8 mouse cellular contexts compared by ENCODE assay signal in the genomic region with DNA sequence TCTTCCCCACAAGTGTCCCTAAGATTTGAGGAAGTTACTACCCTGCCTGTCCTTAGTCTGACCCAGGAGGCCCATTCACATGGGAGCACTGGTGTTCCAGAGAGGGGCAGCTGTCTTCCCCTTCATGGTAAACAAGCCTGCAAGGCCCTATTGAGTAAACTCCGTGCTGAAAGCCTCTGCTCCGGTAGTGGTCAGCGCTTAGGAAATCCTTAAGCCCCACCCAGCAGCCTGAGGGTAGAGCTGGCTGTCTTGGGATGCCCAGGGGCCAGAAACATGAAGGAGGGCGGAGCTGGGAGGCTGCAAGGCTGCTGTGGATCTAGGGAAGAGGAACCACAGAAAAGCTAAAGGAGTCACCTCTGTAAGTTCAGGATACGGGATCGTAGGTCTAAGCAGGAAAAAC. TPM values are rescaled to one million over a fixed set of nuclear protein-coding genes. Genes with fewer than 3 reads are reported as not detected.
DNase-seq lines count a peak whose midpoint lies in the region; ATAC-seq and TF ChIP-seq lines count a peak whose summit lies in the region.

No protein-coding gene starts in this region.

- H3K4me2 ChIP-seq in heart, postnatal 0 days (ENCODE audit: low read depth, low read length), result peak overlapping the region; percentile 63
- H3K4me2 ChIP-seq in liver, embryonic 16.5 days (ENCODE audit: low read depth, low read length), result peak overlapping the region; percentile 83
- H3K4me2 ChIP-seq in stomach, embryonic 15.5 days, result peak overlapping the region; percentile 80
- H3K4me2 ChIP-seq in forebrain, postnatal 0 days (ENCODE audit: low read depth), result no peak overlapping the region

- H3K27me3 ChIP-seq in heart, postnatal 0 days (ENCODE audit: control insufficient read depth, insufficient read depth, low read length), result peaks cover 8% of the 10 kb centered on the region; the same call in 1 of the 2 replicates
- H3K27me3 ChIP-seq in liver, embryonic 16.5 days (ENCODE audit: control insufficient read depth, insufficient read depth, low read depth, low read length), result no peaks in the 10 kb centered on the region
- H3K27me3 ChIP-seq in stomach, embryonic 15.5 days (replicated peaks), result no peaks in the 10 kb centered on the region
- H3K27me3 ChIP-seq in forebrain, postnatal 0 days (ENCODE audit: insufficient read depth, low read length), result peaks cover 8% of the 10 kb centered on the region

- no peak for TF ChIP-seq EP300 in heart, postnatal 0 days (IDR thresholded peaks at IDR 0.05; ENCODE audit: low read depth)

- no peaks in the 10 kb centered on the region for H3K9me3 ChIP-seq in heart, postnatal 0 days (replicated peaks; ENCODE audit: control insufficient read depth, low read length)
- no peaks in the 10 kb centered on the region for H3K9me3 ChIP-seq in liver, embryonic 16.5 days (replicated peaks; ENCODE audit: control insufficient read depth, low read length)
- no peaks in the 10 kb centered on the region for H3K9me3 ChIP-seq in stomach, embryonic 15.5 days
- no peaks in the 10 kb centered on the region for H3K9me3 ChIP-seq in forebrain, postnatal 0 days (ENCODE audit: low read length)

- no peak for TF ChIP-seq CTCF in heart, postnatal 0 days (IDR thresholded peaks at IDR 0.05; ENCODE audit: low read depth)
- TF ChIP-seq CTCF in forebrain, postnatal 0 days (IDR thresholded peaks at IDR 0.05; ENCODE audit: low read depth), result no peak

- no peaks in the 10 kb centered on the region for H3K36me3 ChIP-seq in heart, postnatal 0 days (replicated peaks; ENCODE audit: control insufficient read depth, insufficient read depth, low read length)
- no peaks in the 10 kb centered on the region for H3K36me3 ChIP-seq in liver, embryonic 16.5 days (ENCODE audit: control insufficient read depth, insufficient read depth)
- no peaks in the 10 kb centered on the region for H3K36me3 ChIP-seq in stomach, embryonic 15.5 days
- H3K36me3 ChIP-seq in forebrain, postnatal 0 days (ENCODE audit: insufficient read depth), result no peaks in the 10 kb centered on the region

- 42% methylated on average over 6 of the region's 6 CpGs for WGBS in heart, postnatal 0 days
- 35% methylated on average over 6 of the region's 6 CpGs for WGBS in liver, embryonic 16.5 days (ENCODE audit: insufficient replicate concordance)
- WGBS in stomach, embryonic 15.5 days, result 37% methylated on average over 6 of the region's 6 CpGs
- 47% methylated on average over 6 of the region's 6 CpGs for WGBS in forebrain, postnatal 0 days

- peak; percentile 21 for DNase-seq in embryo, embryonic 11 days
- DNase-seq in embryo, embryonic 10 days (ENCODE audit: low spot score), result no peak
- peak; percentile 48 to 61 for DNase-seq in adrenal gland, postnatal 36 days
- DNase-seq in heart, postnatal 0 days (ENCODE audit: low spot score), result no peak
- DNase-seq in frontal cortex, adult 2 months (ENCODE audit: extremely low spot score in 1 of 2, low spot score in 1 of 2), result no peak
- no peak for DNase-seq in forebrain, postnatal 0 days

- peaks cover 26% of the 10 kb centered on the region; the same call in 1 of the 2 replicates for H3K4me1 ChIP-seq in heart, postnatal 0 days (ENCODE audit: control insufficient read depth, insufficient read depth)
- peaks cover 60% of the 10 kb centered on the region for H3K4me1 ChIP-seq in liver, embryonic 16.5 days (ENCODE audit: control insufficient read depth, low read depth, low read length)
- peaks cover 63% of the 10 kb centered on the region for H3K4me1 ChIP-seq in stomach, embryonic 15.5 days
- no peaks in the 10 kb centered on the region for H3K4me1 ChIP-seq in forebrain, postnatal 0 days (ENCODE audit: insufficient read depth)

- no peak for ATAC-seq in heart, postnatal 0 days (ENCODE audit: insufficient read depth, low read depth)
- ATAC-seq in liver, embryonic 16.5 days (ENCODE audit: low read depth), result peak; percentile 20; the same call in 1 of the 2 replicates
- no peak for ATAC-seq in stomach, embryonic 15.5 days (ENCODE audit: insufficient read depth, low FRiP score, low read depth)
- ATAC-seq in forebrain, postnatal 0 days, result no peak

- H3K4me3 ChIP-seq in heart, postnatal 0 days (ENCODE audit: low read depth, low read length), result peak overlapping the region; percentile 56; the same call in 1 of the 2 replicates
- H3K4me3 ChIP-seq in liver, embryonic 16.5 days (ENCODE audit: low read depth, low read length), result peak overlapping the region; percentile 78
- no peak overlapping the region for H3K4me3 ChIP-seq in stomach, embryonic 15.5 days (replicated peaks)
- no peak overlapping the region for H3K4me3 ChIP-seq in forebrain, postnatal 0 days (ENCODE audit: low read depth, low read length)

- H3K27ac ChIP-seq in heart, postnatal 0 days (ENCODE audit: low read depth), result peak overlapping the region; percentile 88
- peak overlapping the region; percentile 92 for H3K27ac ChIP-seq in liver, embryonic 16.5 days (ENCODE audit: low read length)
- H3K27ac ChIP-seq in stomach, embryonic 15.5 days, result peak overlapping the region; percentile 94
- H3K27ac ChIP-seq in forebrain, postnatal 0 days (ENCODE audit: low read depth, low read length), result no peak overlapping the region

- H3K9ac ChIP-seq in heart, postnatal 0 days (replicated peaks; ENCODE audit: low read depth, low read length), result no peak overlapping the region
- peak overlapping the region; percentile 90 for H3K9ac ChIP-seq in liver, embryonic 16.5 days (ENCODE audit: low read depth, low read length)
- no peak overlapping the region for H3K9ac ChIP-seq in stomach, embryonic 15.5 days
- H3K9ac ChIP-seq in forebrain, postnatal 0 days, result no peak overlapping the region

RNA-seq across cellular contexts. Expression of gene Vsir, which starts 2.4 kb away (rescaled TPM):
- total RNA-seq in adrenal gland, postnatal 36 days (2021), result 10 to 100 TPM; 10.0 to 16.9 TPM
- total RNA-seq in heart, postnatal 0 days (2014; rRNA removed; ENCODE audit: low replicate concordance), result 8.3 and 117 TPM in 2 replicates
- polyA plus RNA-seq in heart, postnatal 0 days (2015; fragmentation: Nextera tagmentation; extraction: Ambion mirVana), result 4.6 and 4.7 TPM in 2 replicates
- 11.9 and 12.4 TPM in 2 replicates for polyA plus RNA-seq in liver, embryonic 16.5 days (2015; fragmentation: Nextera tagmentation; extraction: Ambion mirVana)
- polyA plus RNA-seq in stomach, embryonic 15.5 days (2015; fragmentation: Nextera tagmentation; extraction: Ambion mirVana), result 7.0 and 7.8 TPM in 2 replicates
- polyA plus RNA-seq in frontal cortex, adult 2 months (2012; rRNA removed), result 24.3 and 33.1 TPM in 2 replicates
- total RNA-seq in forebrain, postnatal 0 days (2014; rRNA removed), result 6.8 and 9.3 TPM in 2 replicates
- polyA plus RNA-seq in forebrain, postnatal 0 days (2015; fragmentation: Nextera tagmentation; extraction: Ambion mirVana), result 2.5 TPM in 2 replicates

RNA-seq across cellular contexts. Expression of gene Gm17455, which starts 50.5 kb away (rescaled TPM):
- total RNA-seq in adrenal gland, postnatal 36 days (2021), result not detected
- total RNA-seq in heart, postnatal 0 days (2014; rRNA removed; ENCODE audit: low replicate concordance), result not detected in 2 replicates
- 0.38 TPM in 2 replicates for polyA plus RNA-seq in heart, postnatal 0 days (2015; fragmentation: Nextera tagmentation; extraction: Ambion mirVana)
- polyA plus RNA-seq in liver, embryonic 16.5 days (2015; fragmentation: Nextera tagmentation; extraction: Ambion mirVana), result not detected in 2 replicates
- polyA plus RNA-seq in stomach, embryonic 15.5 days (2015; fragmentation: Nextera tagmentation; extraction: Ambion mirVana), result 0.64 and 0.98 TPM in 2 replicates
- 0.64 and 2.1 TPM in 2 replicates for polyA plus RNA-seq in frontal cortex, adult 2 months (2012; rRNA removed)
- 4.7 and 5.4 TPM in 2 replicates for total RNA-seq in forebrain, postnatal 0 days (2014; rRNA removed)
- polyA plus RNA-seq in forebrain, postnatal 0 days (2015; fragmentation: Nextera tagmentation; extraction: Ambion mirVana), result 9.4 and 10.6 TPM in 2 replicates

Comparison
In these comparisons a context has a peak if more than half of its experiments do, and no peak if none do; other contexts are left out.
1. DNase-seq: peak in embryo, embryonic 11 days (single experiment) and adrenal gland, postnatal 36 days (2 of 2); none in embryo, embryonic 10 days (single experiment), heart, postnatal 0 days (single experiment), frontal cortex, adult 2 months (0 of 2) and forebrain, postnatal 0 days (single experiment).
2. H3K4me3 ChIP-seq: peak in heart, postnatal 0 days (single experiment) and liver, embryonic 16.5 days (single experiment); none in stomach, embryonic 15.5 days (single experiment) and forebrain, postnatal 0 days (single experiment).